ENCODE assay signal across 27 mouse cellular contexts in genomic region chr13:99277521-99277920, GRCm38 (mm10).
"Had no signal": no experiment of that assay in that cellular context is flagged by ENCODE, and none has a peak within 500 bp of the region (broad histone marks: within the 10 kb centered on the region; RNA-seq: fewer than 3 reads in every experiment).

No protein-coding gene starts in this region.

- DNase-seq: cerebellum, adult 2 months; cerebellum, adult 8-10 months; cerebellum, adult 9-10 months; cerebellum, adult 9-11 months; cerebellum, postnatal 10 days; cerebellum, postnatal 14 days; cerebellum, postnatal 25 days; cerebellum, postnatal 36 days; embryo, embryonic 11 days; forebrain, postnatal 0 days; gastrocnemius, adult 2 months; gastrocnemius, postnatal 10 days; gastrocnemius, postnatal 14 days; gastrocnemius, postnatal 25 days; gastrocnemius, postnatal 36 days; heart, adult 18-20 months had no signal

- H3K36me3 ChIP-seq: embryonic facial prominence, embryonic 10.5 days; embryonic facial prominence, embryonic 12.5 days; embryonic facial prominence, embryonic 13.5 days; embryonic facial prominence, embryonic 15.5 days; forebrain, embryonic 10.5 days; forebrain, embryonic 12.5 days; forebrain, embryonic 15.5 days had no signal

- H3K9me3 ChIP-seq: embryonic facial prominence, embryonic 12.5 days; embryonic facial prominence, embryonic 13.5 days; embryonic facial prominence, embryonic 15.5 days; forebrain, embryonic 10.5 days; forebrain, embryonic 12.5 days; forebrain, embryonic 13.5 days; forebrain, embryonic 15.5 days had no signal

- H3K4me2 ChIP-seq: embryonic facial prominence, embryonic 12.5 days; embryonic facial prominence, embryonic 13.5 days; embryonic facial prominence, embryonic 15.5 days; forebrain, embryonic 12.5 days; forebrain, embryonic 13.5 days; forebrain, embryonic 15.5 days had no signal

- H3K27ac ChIP-seq: embryonic facial prominence, embryonic 10.5 days; embryonic facial prominence, embryonic 12.5 days; embryonic facial prominence, embryonic 13.5 days; embryonic facial prominence, embryonic 15.5 days; forebrain, embryonic 10.5 days; forebrain, embryonic 12.5 days; forebrain, embryonic 13.5 days; forebrain, embryonic 15.5 days; gastrocnemius, adult 2 months had no signal

- ATAC-seq: forebrain, embryonic 13.5 days; forebrain, embryonic 14.5 days; forebrain, embryonic 15.5 days; forebrain, embryonic 16.5 days; forebrain, postnatal 0 days had no signal

- H3K9ac ChIP-seq: embryonic facial prominence, embryonic 12.5 days; embryonic facial prominence, embryonic 13.5 days; embryonic facial prominence, embryonic 15.5 days; forebrain, embryonic 12.5 days; forebrain, embryonic 13.5 days; forebrain, embryonic 15.5 days; forebrain, postnatal 0 days had no signal

- H3K4me1 ChIP-seq: embryonic facial prominence, embryonic 12.5 days; embryonic facial prominence, embryonic 13.5 days; embryonic facial prominence, embryonic 15.5 days; forebrain, embryonic 12.5 days; forebrain, embryonic 13.5 days; forebrain, embryonic 15.5 days had no signal

- H3K27me3 ChIP-seq: embryonic facial prominence, embryonic 12.5 days; embryonic facial prominence, embryonic 13.5 days; embryonic facial prominence, embryonic 15.5 days; forebrain, embryonic 12.5 days; forebrain, embryonic 13.5 days; forebrain, embryonic 15.5 days had no signal

- H3K4me3 ChIP-seq: embryonic facial prominence, embryonic 10.5 days; embryonic facial prominence, embryonic 12.5 days; embryonic facial prominence, embryonic 13.5 days; embryonic facial prominence, embryonic 15.5 days; erythroblast, embryonic 14.5 days; forebrain, embryonic 10.5 days; forebrain, embryonic 12.5 days; forebrain, embryonic 13.5 days; forebrain, embryonic 15.5 days; gastrocnemius, adult 2 months had no signal
